Mouse (Mus musculus): Measurements from ENCODE around the gene Trank1.

DNA sequence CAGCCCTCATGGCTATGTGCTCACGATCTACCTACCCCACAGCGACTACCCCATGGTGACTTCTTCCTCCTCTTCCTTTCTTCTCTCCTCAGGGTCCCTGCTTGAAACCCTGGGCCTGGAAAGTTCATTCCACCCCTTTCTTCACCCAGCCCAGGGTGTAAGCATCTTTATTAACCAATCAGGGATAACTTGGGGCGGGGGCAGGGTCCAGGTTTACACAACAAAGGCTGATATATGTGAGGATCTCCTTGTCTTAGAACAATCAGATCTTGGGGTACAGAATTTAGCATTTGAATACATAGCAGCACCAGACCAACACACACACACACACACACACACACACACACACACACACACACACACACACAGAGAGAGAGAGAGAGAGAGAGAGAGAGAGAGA lies 26.5 kb upstream of the Trank1 start:
- TF ChIP-seq CTCF (IDR thresholded peaks at IDR 0.05; ENCODE audit: control insufficient read depth, insufficient read depth, insufficient read length) (no peak), USF1 (IDR thresholded peaks at IDR 0.05; ENCODE audit: low read depth) (no peak)
